Mouse (Mus musculus): ENCODE measurements around the gene Flad1. TPM values are rescaled to one million over a fixed set of nuclear protein-coding genes. Genes with fewer than 3 reads are reported as not detected.
"Not testable (repeated sequence)": the region's sequence is repeated elsewhere in the genome, so short reads cannot be mapped to it uniquely, and the experiment has no call there.

The Flad1 gene
- 30.8 and 34.6 TPM in 2 replicates for polyA plus RNA-seq (2012; rRNA removed)

DNA sequence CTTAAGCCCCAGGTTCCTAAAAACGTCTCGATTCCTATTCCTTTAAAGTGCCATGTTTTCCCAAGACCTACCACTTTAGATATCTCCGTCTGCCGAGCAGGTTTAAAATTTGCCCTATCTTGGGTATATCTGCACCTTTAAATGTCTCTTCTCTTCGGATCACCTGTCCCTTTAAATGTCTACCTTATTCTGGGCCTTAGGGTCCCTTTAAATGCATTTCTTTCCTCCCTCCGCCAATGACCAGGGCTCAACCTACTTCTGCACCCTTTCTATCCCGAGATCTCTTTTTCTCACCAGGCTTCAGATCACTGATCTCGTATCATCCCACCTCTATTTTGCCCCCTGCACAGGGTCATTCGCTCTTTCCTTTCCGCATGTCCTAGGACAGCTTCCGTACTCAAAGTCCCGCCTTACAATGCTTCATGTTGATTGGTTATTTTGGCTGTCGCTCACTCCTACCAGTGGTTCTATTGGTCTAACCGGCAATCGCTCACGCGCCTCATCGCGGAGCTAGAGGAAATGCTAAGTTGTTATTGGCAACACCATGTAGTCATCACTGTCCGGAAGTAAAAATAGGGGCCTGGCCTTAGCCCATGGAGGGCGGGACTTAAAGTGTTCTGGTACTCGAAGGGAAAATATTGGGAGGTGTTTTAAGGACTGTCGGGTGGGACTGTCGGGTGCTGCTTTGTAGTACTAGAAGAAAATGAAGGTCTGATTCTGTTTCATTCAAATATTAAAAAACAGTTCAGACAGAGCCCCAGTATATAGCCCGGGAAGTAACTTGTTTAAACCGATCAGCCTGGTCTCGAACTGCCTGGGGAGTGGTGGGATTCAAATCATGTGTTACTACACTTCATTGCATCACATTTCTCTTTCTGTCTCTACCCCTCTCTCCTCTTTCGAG lies at the start of gene Flad1:
Gene Flad1, minus strand, starts transcription at position 381 of the 904 bp plus-strand sequence.
- DNase-seq (ENCODE audit: low spot score) = peak; percentile 82

DNA sequence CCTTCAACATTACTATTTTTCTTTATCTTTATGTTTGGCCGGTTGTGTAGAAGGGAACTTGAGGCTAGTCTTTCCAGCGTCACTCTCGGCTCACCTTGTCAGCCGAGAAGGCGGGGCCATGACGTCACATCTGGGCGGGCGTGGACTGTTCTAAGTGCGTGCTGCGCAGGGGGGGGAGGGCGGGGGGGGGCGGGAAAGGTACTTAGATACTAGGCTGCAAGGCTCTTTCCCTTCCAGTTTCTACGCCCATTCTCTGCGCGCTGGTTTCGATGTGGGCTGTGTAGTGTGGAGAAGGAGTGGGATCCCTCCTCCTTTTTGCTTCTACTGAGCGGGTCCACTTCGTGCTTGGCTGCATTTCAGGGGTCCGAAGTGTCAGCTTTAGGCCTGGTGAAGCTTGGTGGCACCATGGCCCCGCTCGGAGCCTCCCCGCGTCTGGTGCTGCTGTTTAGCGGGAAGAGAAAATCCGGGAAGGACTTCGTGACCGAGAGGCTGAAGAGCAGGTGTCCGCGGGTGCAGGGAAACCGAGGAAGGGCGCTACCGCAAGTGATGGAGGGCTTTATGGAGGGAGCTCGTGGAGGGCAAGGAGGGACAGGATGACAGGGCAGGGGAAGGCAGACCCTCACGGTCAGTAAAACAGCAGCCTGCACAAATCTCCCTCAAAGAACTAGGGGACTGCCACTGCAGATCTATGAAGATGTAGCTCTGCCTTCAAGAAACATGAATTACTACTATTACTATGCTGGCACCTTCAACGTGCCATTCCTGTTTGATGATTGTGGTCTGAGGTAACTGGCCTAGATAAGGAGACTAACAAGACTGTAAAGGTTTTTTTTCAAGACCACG lies 47.5 kb upstream of the Flad1 start:
- DNase-seq (ENCODE audit: low spot score) = peak; percentile 61

DNA sequence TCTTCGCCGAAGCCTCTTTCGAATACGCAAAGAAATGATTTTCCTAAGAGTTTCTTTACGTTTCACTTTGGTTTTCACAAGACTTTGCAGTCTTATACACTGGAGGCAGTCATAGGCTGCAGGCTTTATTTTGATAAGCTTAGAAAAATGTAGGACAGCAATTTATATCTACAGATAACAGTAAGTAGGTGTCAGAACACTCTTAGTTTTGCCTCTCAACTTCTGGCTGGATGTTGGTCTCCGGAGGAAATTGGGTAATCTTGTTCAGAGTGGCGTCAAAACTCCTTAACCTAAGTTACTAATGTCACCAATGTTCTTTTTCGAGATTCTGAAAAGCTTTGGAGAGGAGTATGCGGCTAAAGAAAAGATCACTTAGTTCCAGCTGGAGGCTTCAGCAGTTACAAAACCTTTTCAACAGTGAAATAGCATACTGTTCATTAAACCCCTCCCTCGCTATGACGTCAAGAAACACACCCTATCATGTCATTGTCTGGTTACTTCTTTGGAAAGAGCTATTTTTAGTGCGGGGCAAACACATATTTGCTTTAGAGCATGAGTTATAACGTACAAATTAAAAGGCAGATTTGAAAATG lies 46.8 kb upstream of the Flad1 start:
- no peak for DNase-seq (ENCODE audit: low spot score)

DNA sequence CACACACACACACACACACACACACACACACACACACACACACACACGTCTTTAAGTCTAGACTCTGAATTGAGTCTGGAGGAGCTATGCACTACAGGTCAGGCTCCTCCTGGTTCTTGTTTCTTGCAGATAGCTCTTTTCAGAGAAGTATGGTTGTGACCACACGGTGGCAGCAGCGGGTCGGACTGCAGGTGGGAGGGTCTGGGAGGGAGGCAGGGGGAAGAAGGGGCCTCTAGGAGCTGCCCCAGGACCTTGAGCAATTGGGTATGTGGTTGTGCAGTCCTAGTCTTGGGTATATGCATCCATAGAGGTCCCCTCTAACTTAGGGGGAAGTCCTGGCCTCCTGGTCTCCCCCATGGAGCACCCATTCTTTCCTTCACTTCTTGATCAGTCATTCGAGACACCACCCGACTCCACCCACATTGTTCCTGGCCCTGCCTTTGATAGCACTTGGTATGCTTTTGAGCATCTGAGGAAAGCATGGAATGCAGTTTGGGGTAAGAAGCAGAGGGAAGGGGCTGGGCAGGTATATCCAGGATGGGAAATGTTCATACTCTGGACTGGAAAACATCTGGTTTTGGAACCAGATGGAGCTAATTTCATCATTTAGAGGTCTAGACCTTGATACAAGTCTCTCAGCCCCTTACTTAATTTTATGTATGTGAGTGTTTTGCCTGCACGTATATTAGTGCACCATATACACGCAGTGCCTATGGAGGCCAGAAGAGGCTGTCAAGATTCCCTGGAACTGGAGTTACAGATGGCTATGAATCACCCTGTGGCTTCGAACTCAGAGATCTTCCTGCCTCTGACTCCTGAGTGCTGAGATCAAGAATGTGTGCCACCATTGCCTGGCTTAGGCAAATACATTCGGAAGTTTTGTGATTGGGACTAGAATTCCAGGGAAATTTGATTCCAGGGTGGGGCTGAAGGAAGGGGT lies 45.3 kb upstream of the Flad1 start:
- DNase-seq (ENCODE audit: low spot score) = peak; percentile 50

DNA sequence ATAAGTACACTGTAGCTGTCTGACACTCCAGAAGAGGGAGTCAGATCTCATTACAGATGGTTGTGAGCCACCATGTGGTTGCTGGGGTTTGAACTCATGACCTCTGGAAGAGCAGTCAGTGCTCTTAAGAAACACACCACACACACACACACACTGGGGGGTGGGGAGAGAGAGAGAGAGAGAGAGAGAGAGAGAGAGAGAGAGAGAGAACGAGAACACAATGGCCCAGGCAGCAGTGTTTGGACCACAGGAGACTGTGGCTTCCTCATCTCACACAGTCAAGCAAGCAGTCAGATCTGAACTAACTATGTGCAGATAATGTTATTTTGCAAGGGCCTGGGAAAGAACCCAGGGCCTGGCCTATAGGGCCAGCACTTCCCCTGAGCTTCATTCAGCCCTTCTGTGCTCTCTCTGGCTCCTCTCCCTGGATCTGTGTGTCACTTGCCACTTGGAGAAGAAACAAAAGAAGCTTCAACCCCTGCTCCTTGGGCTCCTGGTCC lies 44.2 kb upstream of the Flad1 start:
- DNase-seq (ENCODE audit: low spot score) = no peak

DNA sequence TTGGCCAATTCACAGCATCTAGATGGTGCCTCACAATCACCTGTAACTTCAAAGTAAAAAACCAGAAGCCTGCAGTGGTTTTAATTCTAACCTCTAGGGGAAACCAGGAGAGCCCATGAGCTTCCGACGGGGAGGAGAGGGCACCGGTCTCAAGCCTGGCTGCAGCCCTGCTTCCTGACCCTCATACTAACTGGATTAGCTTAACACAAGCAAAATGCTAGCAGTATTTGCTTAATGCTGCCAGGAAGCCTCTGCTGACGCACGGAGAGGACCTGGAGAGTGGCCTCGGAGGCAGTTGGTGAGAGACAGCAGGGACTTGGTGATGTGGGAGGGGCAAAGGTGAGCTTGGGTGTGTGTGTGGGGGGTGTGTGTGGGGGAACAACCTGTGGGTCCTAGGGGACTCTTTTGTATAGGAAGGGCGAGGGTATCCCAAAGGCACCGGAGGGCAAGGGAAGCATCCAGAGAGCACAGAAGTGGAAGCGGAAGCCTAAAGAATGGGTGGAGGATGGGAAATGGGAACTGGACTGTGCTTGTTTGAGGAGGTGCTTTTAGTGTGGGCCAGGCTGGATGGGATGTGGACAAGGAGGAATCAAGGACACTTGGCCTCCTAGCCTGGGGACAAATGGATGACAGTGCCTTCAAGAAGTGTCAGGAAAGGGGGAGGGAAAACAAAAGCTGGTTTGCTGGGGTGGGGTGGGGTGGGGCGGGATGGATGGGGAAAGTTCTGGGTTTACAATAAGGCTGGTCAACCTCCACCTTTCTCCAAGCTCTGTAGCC lies 42.9 kb upstream of the Flad1 start, which contains the start of gene Pmvk:
Gene Pmvk, plus strand, starts transcription at position 141 of the 777 bp plus-strand sequence.
- no peak for DNase-seq (ENCODE audit: low spot score)

DNA sequence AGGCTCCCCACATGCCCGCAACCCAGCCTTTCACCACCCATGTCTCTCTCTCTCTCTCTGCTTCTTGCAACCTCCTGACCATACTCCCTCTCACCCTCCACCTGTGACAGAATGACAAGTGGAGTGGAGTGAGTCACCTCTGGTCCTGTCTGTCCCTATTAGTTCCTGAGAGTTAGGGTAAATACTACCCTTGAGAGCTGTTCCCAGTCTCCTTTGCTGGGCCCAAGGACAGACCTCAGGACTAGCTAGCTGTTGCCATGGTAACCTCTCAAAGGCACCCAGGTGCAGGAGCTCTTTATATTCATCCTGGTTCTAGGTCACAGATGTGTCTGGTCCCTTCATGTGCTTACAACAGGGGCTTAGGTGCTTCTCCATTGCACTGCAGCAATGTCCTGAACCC lies 40.2 kb upstream of the Flad1 start:
- DNase-seq (ENCODE audit: low spot score) = no peak

DNA sequence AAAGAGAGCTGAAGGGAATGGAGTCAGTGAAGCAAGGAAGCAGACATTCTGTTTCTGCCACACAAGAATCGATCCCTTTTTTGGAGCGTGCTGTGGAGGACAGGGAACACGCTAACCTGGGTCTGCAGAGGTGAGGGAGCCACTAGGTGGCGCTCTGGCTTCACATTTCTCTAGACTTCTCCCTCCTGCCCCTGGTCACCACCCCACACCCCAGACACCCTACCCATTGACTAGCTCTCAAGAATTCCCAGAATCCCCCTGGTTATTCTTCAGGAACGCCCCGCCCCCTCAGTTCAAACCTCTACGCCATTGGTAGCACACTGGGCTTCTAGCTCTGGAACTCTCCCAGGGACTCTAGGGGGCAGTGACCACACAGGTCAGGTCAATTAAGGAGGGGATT lies 37.9 kb upstream of the Flad1 start:
- no peak for DNase-seq (ENCODE audit: low spot score)

DNA sequence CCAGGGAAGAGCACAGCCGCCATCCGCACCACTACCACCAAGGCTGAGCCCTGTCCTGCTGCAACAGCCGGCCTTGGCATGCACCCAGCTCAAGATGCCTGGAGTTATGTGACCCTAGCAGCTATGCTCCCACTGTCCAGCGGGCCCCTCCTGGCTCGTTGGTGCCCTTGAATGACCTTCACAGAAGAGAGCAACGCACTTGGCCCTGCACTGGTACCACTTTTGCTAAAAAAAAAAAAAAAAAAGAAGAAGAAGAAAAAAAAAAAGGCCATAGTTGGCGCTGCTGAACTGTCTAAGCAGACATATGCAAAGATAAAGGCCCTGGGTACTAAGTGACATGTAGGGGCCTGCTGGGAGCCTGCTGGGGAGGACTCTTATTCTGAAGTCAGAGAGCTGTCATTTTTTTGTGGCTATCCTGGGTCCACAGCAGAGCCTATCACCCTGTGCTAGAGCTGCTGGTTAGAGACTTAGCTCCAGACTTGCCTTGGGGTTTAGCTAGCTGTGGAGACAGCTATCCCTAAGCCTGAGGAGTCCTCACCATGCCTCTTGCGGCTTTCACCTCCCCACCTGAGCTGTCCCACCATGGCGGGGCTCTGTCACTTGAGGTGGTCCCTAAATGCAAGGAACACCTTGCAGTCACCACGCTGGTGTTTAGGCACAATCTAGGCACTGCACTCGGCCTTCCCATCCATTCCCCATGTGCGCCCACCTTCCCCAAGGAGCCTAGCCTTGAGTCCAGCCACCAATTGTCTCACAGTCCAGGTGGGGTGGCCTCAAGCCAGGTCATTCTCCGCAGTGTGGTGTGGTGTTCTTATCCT lies 37.3 kb upstream of the Flad1 start:
- DNase-seq (ENCODE audit: low spot score) = no peak

DNA sequence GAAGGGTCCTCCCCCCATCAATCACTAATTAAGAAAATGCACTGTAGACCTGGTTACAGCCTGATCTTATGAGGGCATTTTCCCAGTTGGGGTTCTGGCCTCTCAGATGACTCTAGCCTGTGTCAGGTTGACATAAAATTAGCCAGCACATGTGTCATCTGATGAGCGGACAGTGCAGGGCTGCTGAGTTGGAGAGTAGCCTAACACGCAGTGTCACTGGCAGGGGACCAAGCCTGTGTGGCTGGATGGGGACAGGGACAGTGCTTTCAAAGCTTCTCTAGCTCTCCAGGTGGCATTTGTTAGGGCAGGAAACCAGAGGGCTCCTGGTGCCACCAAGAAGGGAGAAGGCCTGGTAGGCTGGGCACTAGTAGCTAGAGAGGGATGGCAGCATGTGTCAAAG lies 29.0 kb upstream of the Flad1 start:
- DNase-seq (ENCODE audit: low spot score) = no peak

DNA sequence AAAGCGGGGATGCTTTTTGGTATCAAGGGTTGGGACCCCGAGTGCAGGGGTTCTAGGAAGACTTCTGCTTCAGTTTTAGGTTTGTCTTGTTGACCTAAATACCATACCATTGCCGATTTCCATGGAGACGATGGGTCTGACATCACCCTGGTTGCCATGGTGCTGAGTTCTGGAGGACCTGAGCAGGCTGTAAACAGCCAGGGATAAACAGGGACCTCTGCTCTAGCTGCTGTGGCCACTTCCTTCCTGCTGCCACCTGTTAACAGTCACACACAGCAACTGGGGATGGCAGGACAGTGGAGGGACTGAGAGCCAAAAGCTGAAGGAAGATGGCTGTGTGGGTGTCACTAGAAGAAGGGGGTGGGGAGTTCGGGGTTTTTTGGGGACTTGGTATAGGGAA lies 25.6 kb upstream of the Flad1 start:
- DNase-seq (ENCODE audit: low spot score) = no peak

DNA sequence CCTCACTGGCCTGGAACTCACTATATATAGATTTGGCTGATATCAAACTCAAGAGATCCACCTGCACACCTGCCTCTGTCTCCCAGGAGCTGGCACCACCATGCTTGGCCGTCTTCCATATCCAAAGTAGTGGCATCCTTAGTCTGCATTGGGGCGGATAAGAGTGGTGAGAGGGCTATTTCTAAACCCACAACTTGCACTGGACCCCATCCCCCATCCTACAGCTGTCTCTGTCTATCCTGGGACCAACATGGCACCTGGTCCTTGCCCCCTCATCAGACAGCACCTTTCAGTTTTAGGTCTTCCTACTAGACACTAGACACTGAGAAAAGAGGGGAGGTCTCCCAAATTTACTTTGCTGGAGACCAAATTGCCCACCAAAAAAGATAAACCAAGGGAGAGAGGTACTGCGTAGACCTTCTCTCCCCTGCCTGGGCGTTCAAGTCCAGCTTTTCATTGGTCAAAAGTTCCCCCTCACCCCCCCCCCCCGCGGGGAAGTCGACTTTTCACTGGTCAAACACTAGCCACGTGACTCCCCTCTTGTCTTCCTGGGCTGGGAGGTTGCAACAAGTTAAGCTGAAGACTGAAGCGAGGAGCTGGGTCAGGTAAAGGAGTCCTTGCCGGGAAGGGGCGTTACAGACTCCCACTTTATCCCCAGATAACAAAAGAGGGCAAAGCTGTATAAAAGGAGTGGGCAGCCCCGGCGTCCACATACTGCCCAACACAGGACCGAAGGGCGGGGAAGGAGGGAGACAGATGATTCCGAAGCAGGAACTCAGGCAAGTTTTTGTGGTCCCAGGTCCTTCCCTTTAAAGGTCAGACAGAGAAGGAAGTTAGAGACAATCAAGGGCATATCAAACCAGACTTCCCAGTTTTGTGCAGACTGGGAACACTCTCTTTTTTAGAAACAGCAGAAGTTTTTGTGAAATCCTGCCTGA lies 24.8 kb upstream of the Flad1 start, which contains the start of gene Pbxip1:
Gene Pbxip1, plus strand, starts transcription at position 531 of the 938 bp plus-strand sequence.
- no peak for DNase-seq (ENCODE audit: low spot score)

DNA sequence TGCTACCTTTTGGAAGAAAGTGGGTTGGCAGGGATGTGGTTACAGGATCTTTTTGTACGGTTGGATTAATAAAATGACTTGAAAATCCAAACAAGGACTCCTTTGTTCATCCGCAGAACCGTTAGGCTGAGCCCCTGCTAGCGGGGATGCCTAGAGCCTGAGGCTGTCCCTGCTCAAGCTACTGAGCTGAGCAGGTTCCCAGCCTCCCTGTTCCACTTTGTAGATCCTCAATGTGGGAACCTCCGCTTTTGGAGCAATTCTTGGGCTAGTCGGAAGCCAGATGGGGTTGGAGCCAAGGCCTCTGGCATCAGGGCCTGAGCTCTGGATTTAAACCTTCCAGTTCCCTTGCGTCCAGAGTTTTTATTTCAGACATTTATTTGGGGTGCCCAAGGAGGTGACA lies 23.4 kb upstream of the Flad1 start:
- DNase-seq (ENCODE audit: low spot score) = no peak

DNA sequence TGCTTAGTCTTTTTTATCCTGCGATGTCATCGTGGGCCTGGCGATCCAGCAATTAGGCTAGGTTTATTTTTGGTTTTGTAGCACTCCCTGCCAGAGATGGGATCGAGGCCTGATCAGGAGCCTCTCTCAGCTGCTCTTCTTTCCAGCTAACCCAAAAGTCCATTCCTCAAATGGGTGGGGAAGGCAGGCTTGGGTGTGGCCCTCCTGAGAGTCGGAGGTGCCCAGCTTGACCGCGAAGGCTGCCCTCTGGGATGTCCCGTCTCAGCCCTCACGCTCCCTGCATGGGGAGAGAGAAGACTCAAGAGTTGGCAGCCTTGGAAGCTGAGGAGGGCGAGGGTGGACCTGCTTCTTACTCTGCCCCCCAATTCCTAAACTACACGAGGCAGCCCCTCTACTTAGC lies 22.9 kb upstream of the Flad1 start:
- no peak for DNase-seq (ENCODE audit: low spot score)

DNA sequence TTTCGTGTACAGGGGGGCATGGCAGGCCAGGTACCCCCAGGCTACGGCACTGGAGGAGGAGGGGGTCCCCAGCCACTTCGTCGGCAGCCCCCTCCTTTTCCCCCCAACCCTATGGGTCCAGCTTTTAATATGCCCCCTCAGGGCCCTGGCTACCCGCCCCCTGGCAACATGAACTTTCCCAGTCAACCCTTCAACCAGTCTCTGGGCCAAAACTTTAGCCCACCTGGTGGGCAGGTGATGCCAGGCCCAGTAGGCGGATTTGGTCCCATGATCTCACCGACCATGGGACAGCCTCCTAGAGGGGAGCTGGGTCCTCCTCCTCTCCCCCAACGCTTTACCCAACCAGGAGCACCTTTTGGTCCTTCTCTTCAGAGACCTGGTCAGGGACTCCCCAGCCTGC lies 20.9 kb upstream of the Flad1 start:
- DNase-seq (ENCODE audit: low spot score) = no peak

DNA sequence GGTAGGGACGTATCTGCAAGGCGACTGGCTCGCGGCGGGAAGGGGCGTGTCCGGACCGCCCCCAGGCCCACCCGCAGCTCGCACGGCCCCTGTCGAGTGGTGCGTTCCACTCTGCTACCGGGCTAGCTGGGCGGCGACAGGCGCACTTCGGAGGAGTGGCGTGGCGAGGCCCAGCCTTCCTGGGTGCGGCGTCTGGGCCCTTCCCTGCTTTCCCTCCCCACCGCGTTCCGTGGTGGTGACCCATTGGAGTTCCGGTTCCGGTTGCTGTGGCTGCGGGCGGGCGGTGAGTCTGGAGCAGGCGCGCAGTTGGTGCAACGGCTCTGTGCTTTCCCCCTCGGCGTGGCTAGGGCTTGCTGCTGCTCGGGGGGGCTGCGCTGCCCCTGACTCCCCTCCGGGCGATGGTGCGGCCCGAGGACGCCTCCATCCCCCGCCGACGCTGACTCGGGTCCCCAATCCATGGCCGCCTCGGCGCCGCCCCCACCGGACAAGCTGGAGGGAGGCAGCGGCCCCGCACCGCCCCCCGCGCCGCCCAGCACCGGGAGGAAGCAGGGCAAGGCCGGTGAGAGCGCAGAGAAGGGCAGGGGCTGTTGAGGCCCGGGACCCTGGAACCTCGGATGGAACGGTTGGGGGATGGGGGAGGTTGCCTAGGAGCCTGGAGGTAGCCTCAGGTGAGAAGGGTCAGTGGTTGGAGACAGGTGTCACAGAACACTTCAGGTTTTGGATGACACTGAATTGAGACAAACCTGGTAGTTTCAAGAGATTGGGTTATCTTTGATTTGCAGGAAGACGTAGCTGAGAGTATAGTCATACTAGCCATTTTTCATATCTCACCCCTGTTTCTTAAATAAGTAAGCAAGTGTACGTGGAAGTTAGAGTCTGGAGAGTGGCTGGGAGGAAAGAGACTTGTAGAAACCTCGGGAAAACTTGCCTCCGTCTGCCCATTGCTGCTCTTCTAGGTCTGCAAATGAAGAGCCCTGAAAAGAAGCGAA lies 18.8 kb upstream of the Flad1 start, which contains the start of gene Pygo2:
Gene Pygo2, plus strand, starts transcription at position 44 of the 989 bp plus-strand sequence.
- DNase-seq (ENCODE audit: low spot score) = peak; percentile 90

DNA sequence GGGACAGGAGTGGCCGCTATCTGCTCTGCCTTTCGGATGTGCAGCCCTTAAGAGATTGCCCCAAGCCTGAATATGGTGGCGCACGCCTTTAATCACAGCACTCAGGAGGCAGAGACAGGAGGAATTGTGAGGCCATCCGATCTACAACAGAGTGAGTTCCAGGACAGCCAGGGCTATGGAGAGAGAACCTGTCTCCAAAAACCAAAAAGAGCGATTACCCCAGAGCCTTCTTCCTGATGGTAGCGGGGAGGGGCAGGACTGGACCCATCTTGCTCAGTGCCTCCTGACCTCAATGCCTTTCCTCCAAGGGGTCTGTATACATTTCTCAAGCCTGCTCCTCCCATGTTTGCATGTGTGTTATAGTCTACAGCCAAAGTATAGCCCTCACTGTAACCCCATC lies 17.4 kb upstream of the Flad1 start:
- DNase-seq (ENCODE audit: low spot score) = not testable (repeated sequence)
